9 mouse cellular contexts compared by ENCODE assay signal in the genomic region with DNA sequence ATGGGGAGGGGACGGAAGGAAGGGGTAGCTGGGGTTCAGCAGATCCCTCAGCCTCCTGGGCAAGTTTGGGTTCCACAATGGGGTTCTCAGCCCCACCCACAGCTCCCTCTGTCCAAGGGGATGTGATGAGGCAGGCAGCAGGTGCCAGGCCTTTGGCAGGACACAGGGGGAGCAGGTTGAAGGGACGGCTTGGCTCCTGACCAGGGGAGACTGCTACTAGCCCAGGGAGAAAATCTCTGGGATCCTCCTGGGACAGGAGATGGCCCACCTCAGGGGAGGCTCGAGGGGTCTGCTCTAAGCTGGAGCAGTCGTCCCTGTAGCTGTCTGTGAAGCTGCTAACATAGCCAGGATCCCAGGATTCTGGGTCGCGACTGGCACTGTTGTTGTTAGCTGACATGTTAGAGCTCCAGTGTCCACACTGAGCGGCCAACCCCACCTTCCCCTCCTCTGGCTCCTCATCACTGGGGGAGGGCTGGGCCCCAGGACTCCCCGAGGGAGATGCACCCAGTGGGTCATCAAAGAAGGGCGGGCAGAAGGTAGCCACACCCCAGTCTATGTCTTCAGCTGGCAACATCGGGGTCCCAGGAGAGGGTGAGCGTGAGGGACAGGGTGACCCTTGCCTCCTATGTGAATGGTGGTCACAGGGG. TPM values are rescaled to one million over a fixed set of nuclear protein-coding genes. Genes with fewer than 3 reads are reported as not detected.
DNase-seq lines count a peak whose midpoint lies in the region; ATAC-seq lines count a peak whose summit lies in the region.
"Had no signal": no experiment of that assay in that cellular context is flagged by ENCODE, and none has a peak within 500 bp of the region (broad histone marks: within the 10 kb centered on the region; RNA-seq: fewer than 3 reads in every experiment).

No protein-coding gene starts in this region.

- ATAC-seq in kidney, embryonic 14.5 days (ENCODE audit: low FRiP score, low TSS enrichment) = no peak
- no peak for ATAC-seq in hindbrain, embryonic 15.5 days (ENCODE audit: low FRiP score, low read depth)
- no peak for ATAC-seq in granulocyte monocyte progenitor cell, adult 5-6 weeks (replicated peaks; ENCODE audit: poor library complexity, severe bottlenecking)

- no peak overlapping the region for H3K4me3 ChIP-seq in kidney, embryonic 14.5 days (ENCODE audit: low read length)
- no peak overlapping the region for H3K4me3 ChIP-seq in hindbrain, embryonic 15.5 days

- H3K4me2 ChIP-seq in kidney, embryonic 14.5 days (replicated peaks; ENCODE audit: low read depth, low read length) = no peak overlapping the region
- H3K4me2 ChIP-seq in hindbrain, embryonic 15.5 days = peak overlapping the region; percentile 26; the same call in 1 of the 2 replicates

- peak; percentile 76 for DNase-seq in cerebellum, adult 11-12 months
- no peak for DNase-seq in cerebellum, adult 11 months
- DNase-seq in kidney, adult 18-20 months = no peak
- peak; percentile 57 for DNase-seq in cerebellum, adult 8-10 months
- DNase-seq in gastrocnemius, postnatal 10 days = no peak
- DNase-seq: liver had no signal

- H3K27ac ChIP-seq in kidney, embryonic 14.5 days (ENCODE audit: low read depth, low read length) = no peak overlapping the region
- no peak overlapping the region for H3K27ac ChIP-seq in hindbrain, embryonic 15.5 days (replicated peaks)

- H3K36me3 ChIP-seq in kidney, embryonic 14.5 days (ENCODE audit: control insufficient read depth, insufficient read depth, low read length) = no peaks in the 10 kb centered on the region
- H3K36me3 ChIP-seq in hindbrain, embryonic 15.5 days = peaks cover 29% of the 10 kb centered on the region; the same call in 1 of the 2 replicates

- no peaks in the 10 kb centered on the region for H3K9me3 ChIP-seq in kidney, embryonic 14.5 days (ENCODE audit: control insufficient read depth, low read length)
- no peaks in the 10 kb centered on the region for H3K9me3 ChIP-seq in hindbrain, embryonic 15.5 days

- H3K4me1 ChIP-seq in kidney, embryonic 14.5 days (ENCODE audit: control insufficient read depth, insufficient read depth, low read length) = 0 out of 2 replicates have a peak, but pooled peaks cover 7% of the 10 kb centered on the region
- peaks cover 19% of the 10 kb centered on the region for H3K4me1 ChIP-seq in hindbrain, embryonic 15.5 days (replicated peaks)

- 76% methylated on average over 11 of the region's 11 CpGs for WGBS in kidney, embryonic 14.5 days
- 65% methylated on average over 11 of the region's 11 CpGs for WGBS in hindbrain, embryonic 15.5 days

- peak overlapping the region; percentile 1; the same call in 1 of the 2 replicates for H3K9ac ChIP-seq in kidney, embryonic 14.5 days (ENCODE audit: low read depth, low read length)
- no peak overlapping the region for H3K9ac ChIP-seq in hindbrain, embryonic 15.5 days

- peaks cover 11% of the 10 kb centered on the region; the same call in 1 of the 2 replicates for H3K27me3 ChIP-seq in kidney, embryonic 14.5 days (ENCODE audit: control insufficient read depth, insufficient read depth, low read length)
- H3K27me3 ChIP-seq in hindbrain, embryonic 15.5 days = no peaks in the 10 kb centered on the region

RNA-seq across cellular contexts. Expression of a gene that starts 35.7 kb away (rescaled TPM):
- polyA plus RNA-seq in kidney, embryonic 14.5 days (2014; fragmentation: Nextera tagmentation; extraction: Ambion mirVana) = 1.3 and 1.9 TPM in 2 replicates
- polyA plus RNA-seq in hindbrain, embryonic 15.5 days (2015; fragmentation: Nextera tagmentation; extraction: Ambion mirVana) = 45.7 and 47.5 TPM in 2 replicates
- total RNA-seq in gastrocnemius, postnatal 10 days (2021) = 10 to 100 TPM; 18.5 to 20.5 TPM
- 8.3 and 15.1 TPM in 2 replicates for total RNA-seq in granulocyte monocyte progenitor cell, adult 5-6 weeks (2014; fragmentation: Nextera tagmentation)
- total RNA-seq in granulocyte monocyte progenitor cell, adult 5-6 weeks (2017) = 5.2 and 8.3 TPM in 2 replicates

Comparison
In these comparisons a context has a peak if more than half of its experiments do, and no peak if none do; other contexts are left out.
1. DNase-seq: peak in cerebellum, adult 11-12 months (single experiment) and cerebellum, adult 8-10 months (single experiment); none in cerebellum, adult 11 months (single experiment), kidney, adult 18-20 months (single experiment) and gastrocnemius, postnatal 10 days (single experiment).